Mouse (Mus musculus): ENCODE results near the gene Ngf. TPM values are rescaled to one million over a fixed set of nuclear protein-coding genes. Genes with fewer than 3 reads are reported as not detected.

Gene Ngf
- polyA plus RNA-seq, 1 experiment: 2.4 TPM

- WGBS: 12% methylated on average over 3 of the region's 3 CpGs
- no peak overlapping the region for H3K27ac ChIP-seq (ENCODE audit: insufficient read depth, low read length)
- H3K4me3 ChIP-seq (replicated peaks; ENCODE audit: insufficient read depth, low read depth, low read length): no peak overlapping the region
- H3K27me3 ChIP-seq (ENCODE audit: control insufficient read depth, insufficient read depth, low read length): peaks cover 1% of the 10 kb centered on the region; the same call in 1 of the 2 replicates
- TF ChIP-seq CTCF (IDR thresholded peaks at IDR 0.05; ENCODE audit: borderline replicate concordance, insufficient read depth, low read depth, low read length): no peak
- no peak for TF ChIP-seq POLR2A (IDR thresholded peaks at IDR 0.05; ENCODE audit: borderline replicate concordance, insufficient read depth, low read length)
- H3K4me1 ChIP-seq (ENCODE audit: control insufficient read depth, insufficient read depth, low read length): 0 out of 2 replicates have a peak, but pooled peaks cover 3% of the 10 kb centered on the region
- no peak for DNase-seq
These were observed 39.9 kb downstream of the Ngf start for GRCm38 (mm10) chr3:102509601-102510000.

GRCm38 (mm10) chr3:102516937-102517336, 47.2 kb downstream of the Ngf start:
- WGBS: 42% methylated on average over 4 of the region's 4 CpGs
- H3K4me3 ChIP-seq (replicated peaks; ENCODE audit: insufficient read depth, low read depth, low read length): no peak overlapping the region
- TF ChIP-seq POLR2A (IDR thresholded peaks at IDR 0.05; ENCODE audit: borderline replicate concordance, insufficient read depth, low read length): no peak
- no peak for TF ChIP-seq CTCF (IDR thresholded peaks at IDR 0.05; ENCODE audit: borderline replicate concordance, insufficient read depth, low read depth, low read length)
- no peaks in the 10 kb centered on the region; the same call in 1 of the 2 replicates for H3K27me3 ChIP-seq (ENCODE audit: control insufficient read depth, insufficient read depth, low read length)
- no peaks in the 10 kb centered on the region for H3K4me1 ChIP-seq (ENCODE audit: control insufficient read depth, insufficient read depth, low read length)
- H3K27ac ChIP-seq (ENCODE audit: insufficient read depth, low read length): no peak overlapping the region
- no peak for DNase-seq

- 46% methylated on average over 5 of the region's 5 CpGs for WGBS
- no peak for DNase-seq
These were observed 51.3 kb downstream of the Ngf start for GRCm38 (mm10) chr3:102521061-102521460.

GRCm38 (mm10) chr3:102523711-102524110, 54.0 kb downstream of the Ngf start:
- TF ChIP-seq POLR2A (IDR thresholded peaks at IDR 0.05; ENCODE audit: borderline replicate concordance, insufficient read depth, low read length): no peak
- no peak for TF ChIP-seq CTCF (IDR thresholded peaks at IDR 0.05; ENCODE audit: borderline replicate concordance, insufficient read depth, low read depth, low read length)
- WGBS: 94% methylated on average over 2 of the region's 2 CpGs
- Histone ChIP-seq H3K27me3 (ENCODE audit: control insufficient read depth, insufficient read depth, low read length) (no peaks in the 10 kb centered on the region; the same call in 1 of the 2 replicates), H3K4me3 (replicated peaks; ENCODE audit: insufficient read depth, low read depth, low read length) (no peak overlapping the region), H3K4me1 (ENCODE audit: control insufficient read depth, insufficient read depth, low read length) (no peaks in the 10 kb centered on the region), H3K27ac (ENCODE audit: insufficient read depth, low read length) (no peak overlapping the region)
- DNase-seq: no peak

More at GRCm38 (mm10) chr3:102521061-102521460, 51.3 kb downstream of the Ngf start:
- Histone ChIP-seq H3K4me3 (replicated peaks; ENCODE audit: insufficient read depth, low read depth, low read length) (no peak overlapping the region), H3K27me3 (ENCODE audit: control insufficient read depth, insufficient read depth, low read length) (no peaks in the 10 kb centered on the region; the same call in 1 of the 2 replicates), H3K4me1 (ENCODE audit: control insufficient read depth, insufficient read depth, low read length) (no peaks in the 10 kb centered on the region), H3K27ac (ENCODE audit: insufficient read depth, low read length) (no peak overlapping the region)
- TF ChIP-seq CTCF (IDR thresholded peaks at IDR 0.05; ENCODE audit: borderline replicate concordance, insufficient read depth, low read depth, low read length): no peak
- no peak for TF ChIP-seq POLR2A (IDR thresholded peaks at IDR 0.05; ENCODE audit: borderline replicate concordance, insufficient read depth, low read length)

- WGBS: 87% methylated on average over 7 of the region's 7 CpGs
These were observed 55.2 kb downstream of the Ngf start for GRCm38 (mm10) chr3:102524951-102525350.

GRCm38 (mm10) chr3:102525856-102526255, 56.1 kb downstream of the Ngf start:
- TF ChIP-seq CTCF (IDR thresholded peaks at IDR 0.05; ENCODE audit: borderline replicate concordance, insufficient read depth, low read depth, low read length) (no peak), POLR2A (IDR thresholded peaks at IDR 0.05; ENCODE audit: borderline replicate concordance, insufficient read depth, low read length) (no peak)
- WGBS: 33% methylated on average over 8 of the region's 8 CpGs
- no peak overlapping the region for H3K4me3 ChIP-seq (replicated peaks; ENCODE audit: insufficient read depth, low read depth, low read length)

More at GRCm38 (mm10) chr3:102524951-102525350, 55.2 kb downstream of the Ngf start:
- no peaks in the 10 kb centered on the region; the same call in 1 of the 2 replicates for H3K27me3 ChIP-seq (ENCODE audit: control insufficient read depth, insufficient read depth, low read length)
- DNase-seq: no peak
- no peaks in the 10 kb centered on the region for H3K4me1 ChIP-seq (ENCODE audit: control insufficient read depth, insufficient read depth, low read length)
- H3K4me3 ChIP-seq (replicated peaks; ENCODE audit: insufficient read depth, low read depth, low read length): no peak overlapping the region
- TF ChIP-seq POLR2A (IDR thresholded peaks at IDR 0.05; ENCODE audit: borderline replicate concordance, insufficient read depth, low read length) (no peak), CTCF (IDR thresholded peaks at IDR 0.05; ENCODE audit: borderline replicate concordance, insufficient read depth, low read depth, low read length) (no peak)
- H3K27ac ChIP-seq (ENCODE audit: insufficient read depth, low read length): no peak overlapping the region

GRCm38 (mm10) chr3:102526481-102526880, 56.8 kb downstream of the Ngf start:
- DNase-seq: no peak
- H3K27me3 ChIP-seq (ENCODE audit: control insufficient read depth, insufficient read depth, low read length): no peaks in the 10 kb centered on the region; the same call in 1 of the 2 replicates
- no peak for TF ChIP-seq CTCF (IDR thresholded peaks at IDR 0.05; ENCODE audit: borderline replicate concordance, insufficient read depth, low read depth, low read length)
- no peak for TF ChIP-seq POLR2A (IDR thresholded peaks at IDR 0.05; ENCODE audit: borderline replicate concordance, insufficient read depth, low read length)
- no peak overlapping the region for H3K27ac ChIP-seq (ENCODE audit: insufficient read depth, low read length)
- no peak overlapping the region for H3K4me3 ChIP-seq (replicated peaks; ENCODE audit: insufficient read depth, low read depth, low read length)
- 14% methylated on average over 6 of the region's 6 CpGs for WGBS
- no peaks in the 10 kb centered on the region for H3K4me1 ChIP-seq (ENCODE audit: control insufficient read depth, insufficient read depth, low read length)

More at GRCm38 (mm10) chr3:102525856-102526255, 56.1 kb downstream of the Ngf start:
- no peak for DNase-seq
- Histone ChIP-seq H3K4me1 (ENCODE audit: control insufficient read depth, insufficient read depth, low read length) (no peaks in the 10 kb centered on the region), H3K27ac (ENCODE audit: insufficient read depth, low read length) (no peak overlapping the region), H3K27me3 (ENCODE audit: control insufficient read depth, insufficient read depth, low read length) (no peaks in the 10 kb centered on the region; the same call in 1 of the 2 replicates)

GRCm38 (mm10) chr3:102534744-102535143, 65.0 kb downstream of the Ngf start:
- TF ChIP-seq POLR2A (IDR thresholded peaks at IDR 0.05; ENCODE audit: borderline replicate concordance, insufficient read depth, low read length) (no peak), CTCF (IDR thresholded peaks at IDR 0.05; ENCODE audit: borderline replicate concordance, insufficient read depth, low read depth, low read length) (no peak)

More at GRCm38 (mm10) chr3:102534744-102535143, 65.0 kb downstream of the Ngf start:
- H3K4me3 ChIP-seq (replicated peaks; ENCODE audit: insufficient read depth, low read depth, low read length): no peak overlapping the region
- no peaks in the 10 kb centered on the region for H3K4me1 ChIP-seq (ENCODE audit: control insufficient read depth, insufficient read depth, low read length)
- 91% methylated on average over 1 of the region's 1 CpGs for WGBS
- no peak for DNase-seq
- H3K27ac ChIP-seq (ENCODE audit: insufficient read depth, low read length): no peak overlapping the region
- H3K27me3 ChIP-seq (ENCODE audit: control insufficient read depth, insufficient read depth, low read length): no peaks in the 10 kb centered on the region
